Mouse (Mus musculus) lung, postnatal 0 days (tissue): Measurements from ENCODE around the gene Hs2st1. TPM values are rescaled to one million over a fixed set of nuclear protein-coding genes. Genes with fewer than 3 reads are reported as not detected.
"Not testable (repeated sequence)": the region's sequence is repeated elsewhere in the genome, so short reads cannot be mapped to it uniquely, and the experiment has no call there.

Source experiments
- ATAC-seq: fragments of 200-750 bp; cut with Nextera tagmentation; 2 replicates; pipeline ENCODE4 v1.8.0; 2017; ENCODE audit warnings: moderate library complexity
- DNase-seq: peaks from one replicate; pipeline ENCODE4 v3.0.0-alpha.2; 2016; ENCODE audit warnings: low spot score
- H3K27ac ChIP-seq: fragments of 300-500 bp; sonication (generic); 2 replicates; pipeline ENCODE4 v1.5.1; 2014; ENCODE audit warnings: antibody characterized with exemption, mild to moderate bottlenecking, low read length, mixed read lengths
- H3K27me3 ChIP-seq: fragments of 300-500 bp; sonication (generic); replicated peaks from 2 replicates; pipeline ENCODE4 v1.6.1; 2014; ENCODE audit warnings: low read length, mixed read lengths; ENCODE audit not compliant: insufficient read depth
- H3K36me3 ChIP-seq: fragments of 300-500 bp; sonication (generic); 2 replicates; pipeline ENCODE4 v1.6.1; 2014; ENCODE audit warnings: low read length, mixed read lengths; ENCODE audit not compliant: insufficient read depth
- H3K4me1 ChIP-seq: fragments of 300-500 bp; sonication (generic); 2 replicates; pipeline ENCODE4 v1.6.1; 2014; ENCODE audit warnings: antibody characterized with exemption, low read depth, low read length, mixed read lengths; ENCODE audit not compliant: insufficient read depth
- H3K4me2 ChIP-seq: fragments of 300-500 bp; sonication (generic); replicated peaks from 2 replicates; pipeline ENCODE4 v1.6.1; 2014; ENCODE audit warnings: low read depth, mild to moderate bottlenecking, low read length, moderate library complexity, mixed read lengths
- H3K4me3 ChIP-seq: fragments of 300-500 bp; sonication (generic); 2 replicates; pipeline ENCODE4 v1.5.1; 2014; ENCODE audit warnings: low read depth, low read length
- H3K9ac ChIP-seq: fragments of 300-500 bp; sonication (generic); replicated peaks from 2 replicates; pipeline ENCODE4 v1.6.1; 2014; ENCODE audit warnings: low read depth, mild to moderate bottlenecking
- H3K9me3 ChIP-seq: fragments of 300-500 bp; sonication (generic); 2 replicates; pipeline ENCODE4 v1.6.1; 2016; ENCODE audit warnings: low read length, mixed read lengths
- CTCF ChIP-seq: IDR thresholded peaks from 2 replicates; pipeline ENCODE4 v1.5.1; 2016; ENCODE audit warnings: antibody characterized with exemption, mild to moderate bottlenecking
- EP300 ChIP-seq: IDR thresholded peaks from 2 replicates; pipeline ENCODE4 v1.6.1; 2016; ENCODE audit warnings: antibody characterized with exemption, mild to moderate bottlenecking, control low read depth
- WGBS: fragments of 180-500 bp; shearing (Covaris S2); extraction: QIAGEN DNeasy Blood & Tissue Kit; methylation state at CpG from one replicate; pipeline ENCODE4 v1.1.7; 2014; 5-methylcytosine and 5-hydroxymethylcytosine counted together
- polyA plus RNA-seq: library from polyadenylated mRNA; unstranded; fragments of >200 nt; fragmentation: Nextera tagmentation; extraction: Ambion mirVana; gene quantifications from 2 replicates; pipeline ENCODE4 v1.2.1, GENCODE M21; 2015

Hs2st1 gene
- polyA plus RNA-seq, 1 experiment from 2014 or later: 25.1 TPM

DNA sequence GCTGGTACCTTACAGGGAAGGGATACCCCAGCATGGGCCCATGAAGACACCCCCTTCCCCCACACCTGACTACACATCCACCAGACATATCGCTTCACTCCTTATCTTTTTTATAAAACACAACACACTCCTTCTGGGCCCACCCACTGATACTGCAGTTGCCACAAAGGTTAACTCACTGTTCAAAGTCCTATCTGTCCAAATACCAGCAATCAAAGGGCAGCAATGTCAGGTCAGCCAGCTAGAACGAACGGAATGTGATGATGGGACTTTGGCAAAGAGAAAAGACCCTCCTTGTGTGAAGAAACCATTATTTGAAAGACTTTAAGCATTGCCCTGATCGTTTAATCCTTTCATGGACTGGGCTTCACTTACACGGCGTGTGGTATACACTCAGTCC is 42.4 kb upstream of the Hs2st1 start:
- H3K4me2 ChIP-seq: no peak overlapping the region
- no peaks in the 10 kb centered on the region for H3K27me3 ChIP-seq
- DNase-seq: no peak
- no peak overlapping the region for H3K9ac ChIP-seq
- WGBS: 48% methylated on average over 6 of the region's 6 CpGs
- no peaks in the 10 kb centered on the region for H3K36me3 ChIP-seq
- no peak overlapping the region for H3K4me3 ChIP-seq
- TF ChIP-seq CTCF (no peak), EP300 (no peak)
- no peaks in the 10 kb centered on the region for H3K9me3 ChIP-seq
- no peaks in the 10 kb centered on the region for H3K4me1 ChIP-seq
- H3K27ac ChIP-seq: 0 out of 2 replicates have a peak overlapping the region, but pooled peaks have one; percentile 32
- no peak for ATAC-seq

DNA sequence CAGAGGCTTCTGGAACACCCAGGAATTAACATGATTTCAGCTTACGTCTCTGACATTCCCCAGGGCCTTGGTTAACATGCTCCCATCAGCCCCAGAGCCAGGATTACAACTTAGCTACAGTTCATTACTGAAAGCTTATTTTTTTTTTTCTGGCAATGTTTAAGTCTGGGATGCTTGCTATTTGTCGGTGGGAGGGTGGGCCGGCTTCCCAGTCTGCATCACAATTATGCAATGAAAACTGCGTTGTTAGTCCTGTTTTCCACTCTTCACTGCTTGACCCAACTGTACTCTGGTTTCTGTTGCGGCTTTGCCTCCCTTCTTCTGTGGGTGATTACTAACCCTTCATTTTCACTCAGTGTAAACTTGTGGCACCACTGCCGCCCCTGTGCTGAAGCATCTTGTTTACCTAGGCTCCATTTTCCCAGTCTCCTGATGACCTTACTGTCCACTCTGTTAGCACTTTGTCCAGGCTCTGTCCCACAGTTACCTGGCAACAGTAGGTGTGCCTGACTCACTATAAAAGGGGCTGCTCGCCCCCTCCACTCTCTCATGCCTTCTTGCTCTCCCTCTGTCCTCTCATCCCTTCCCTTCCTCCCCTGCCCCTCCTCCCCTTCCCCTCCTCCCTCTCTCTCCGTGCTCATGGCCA is 41.8 kb upstream of the Hs2st1 start:
- Histone ChIP-seq H3K9me3 (no peaks in the 10 kb centered on the region), H3K27ac (peak overlapping the region; percentile 32; the same call in 1 of the 2 replicates), H3K4me3 (no peak overlapping the region), H3K9ac (no peak overlapping the region), H3K4me2 (peak overlapping the region; percentile 25; the same call in 1 of the 2 replicates), H3K4me1 (no peaks in the 10 kb centered on the region), H3K27me3 (no peaks in the 10 kb centered on the region), H3K36me3 (no peaks in the 10 kb centered on the region)
- ATAC-seq (peak; percentile 60), DNase-seq (peak; percentile 88)
- TF ChIP-seq EP300 (0 out of 2 replicates have a peak, but pooled peaks have one; percentile 52), CTCF (no peak)
- 41% methylated on average over 8 of the region's 8 CpGs for WGBS

DNA sequence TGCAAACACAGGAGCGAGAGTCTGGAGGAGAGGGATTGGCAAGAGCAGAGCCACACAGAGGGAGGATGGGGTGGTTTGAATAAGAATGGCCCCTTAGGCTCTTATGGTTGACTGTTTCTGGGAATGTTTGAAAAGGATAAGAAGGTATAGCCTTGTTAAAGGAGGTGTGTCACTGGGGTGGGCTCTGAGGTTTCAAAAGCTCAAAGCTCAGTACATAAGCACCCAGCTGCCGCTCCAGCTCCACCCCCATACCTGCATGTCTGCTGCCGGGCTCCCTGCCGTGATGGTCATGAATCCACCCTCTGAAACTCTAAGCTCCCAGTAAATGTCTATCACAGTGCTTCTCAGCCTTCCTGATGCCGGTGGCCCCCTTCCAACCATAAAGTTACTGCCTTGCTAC is 40.8 kb upstream of the Hs2st1 start:
- WGBS: 51% methylated on average over 5 of the region's 5 CpGs
- TF ChIP-seq EP300 (no peak), CTCF (no peak)
- ATAC-seq: no peak

DNA sequence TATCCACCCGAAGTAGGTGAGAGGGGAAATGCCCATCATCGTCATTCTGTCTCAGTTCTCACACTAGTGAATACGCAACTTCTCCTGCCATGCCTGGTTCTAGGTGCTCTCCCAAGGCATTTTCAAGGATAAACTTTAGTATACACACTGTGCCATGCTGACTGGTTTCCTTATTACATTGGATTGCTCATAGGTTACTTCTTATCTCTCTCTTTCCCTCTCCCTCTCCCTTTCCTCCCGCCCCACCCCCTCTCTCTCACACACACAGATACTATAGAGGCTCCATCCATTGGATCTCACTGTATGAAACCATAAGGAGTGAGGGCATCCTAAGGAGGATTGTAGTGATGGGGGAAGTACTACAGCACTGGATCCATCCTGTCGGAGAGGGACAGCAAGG is 38.1 kb upstream of the Hs2st1 start:
- no peak overlapping the region for H3K4me2 ChIP-seq
- H3K36me3 ChIP-seq: no peaks in the 10 kb centered on the region
- no peak for ATAC-seq
- 86% methylated on average over 5 of the region's 5 CpGs for WGBS
- H3K27ac ChIP-seq: no peak overlapping the region
- H3K9me3 ChIP-seq: no peaks in the 10 kb centered on the region
- no peaks in the 10 kb centered on the region for H3K27me3 ChIP-seq
- no peak for TF ChIP-seq EP300
- no peak for TF ChIP-seq CTCF
- DNase-seq: no peak
- H3K9ac ChIP-seq: no peak overlapping the region
- no peaks in the 10 kb centered on the region for H3K4me1 ChIP-seq
- H3K4me3 ChIP-seq: no peak overlapping the region

More for the DNA sequence above, 40.8 kb upstream of the Hs2st1 start:
- Histone ChIP-seq H3K4me1 (no peaks in the 10 kb centered on the region), H3K27ac (no peak overlapping the region), H3K36me3 (no peaks in the 10 kb centered on the region), H3K4me2 (no peak overlapping the region), H3K4me3 (no peak overlapping the region), H3K9ac (no peak overlapping the region), H3K9me3 (no peaks in the 10 kb centered on the region), H3K27me3 (no peaks in the 10 kb centered on the region)
- no peak for DNase-seq

DNA sequence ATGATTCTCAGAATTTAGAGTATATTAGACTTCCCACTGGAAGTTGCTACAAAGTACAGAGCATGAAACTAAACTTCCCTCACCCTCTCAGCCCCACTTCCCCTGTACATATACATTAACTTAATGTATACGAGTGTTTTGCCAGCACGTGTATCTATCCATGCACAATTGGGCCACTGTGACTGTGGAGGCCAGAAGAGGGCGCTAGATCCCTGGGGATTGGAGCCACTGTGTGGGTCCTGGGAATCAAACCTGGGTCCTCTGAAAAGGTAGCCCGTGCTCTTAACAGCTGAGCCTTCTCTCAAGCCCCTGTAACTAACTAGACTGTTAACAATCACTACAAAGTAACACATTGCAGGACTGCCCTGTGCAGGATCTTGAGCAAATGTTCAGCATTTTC is 36.5 kb upstream of the Hs2st1 start:
- Histone ChIP-seq H3K4me2 (no peak overlapping the region), H3K4me1 (no peaks in the 10 kb centered on the region), H3K36me3 (no peaks in the 10 kb centered on the region), H3K9ac (no peak overlapping the region), H3K27me3 (no peaks in the 10 kb centered on the region), H3K9me3 (no peaks in the 10 kb centered on the region), H3K4me3 (no peak overlapping the region), H3K27ac (no peak overlapping the region)
- DNase-seq (no peak), ATAC-seq (no peak)
- peak; percentile 55 for TF ChIP-seq CTCF
- no peak for TF ChIP-seq EP300
- 64% methylated on average over 4 of the region's 4 CpGs for WGBS

GRCm38 (mm10) chr3:144605811-144606210 is 35.8 kb upstream of the Hs2st1 start:
- TF ChIP-seq CTCF: peak; percentile 53
- DNase-seq, H3K4me1 ChIP-seq, H3K9ac ChIP-seq, ATAC-seq, H3K9me3 ChIP-seq, H3K4me3 ChIP-seq, H3K27me3 ChIP-seq, H3K27ac ChIP-seq, H3K4me2 ChIP-seq, H3K36me3 ChIP-seq: not testable (repeated sequence)
- WGBS: 66% methylated on average over 7 of the region's 7 CpGs
